Mouse (Mus musculus): ENCODE results near the gene Tnk2. TPM values are rescaled to one million over a fixed set of nuclear protein-coding genes. Genes with fewer than 3 reads are reported as not detected.
"Not testable (repeated sequence)": the region's sequence is repeated elsewhere in the genome, so short reads cannot be mapped to it uniquely, and the experiment has no call there.

The Tnk2 gene
- polyA plus RNA-seq, 1 experiment from 2014 or later: 17.1 TPM

GRCm38 (mm10) chr16:32638476-32638875 is 5.2 kb upstream of the Tnk2 start:
- no peaks in the 10 kb centered on the region for H3K9me3 ChIP-seq (ENCODE audit: control insufficient read depth, low read length)
- TF ChIP-seq EP300 (optimal IDR thresholded peaks at IDR 0.05) (no peak), CTCF (IDR thresholded peaks at IDR 0.05; ENCODE audit: low read depth) (peak; percentile 95)
- no peak overlapping the region for H3K9ac ChIP-seq (ENCODE audit: low read length)
- no peaks in the 10 kb centered on the region for H3K4me1 ChIP-seq (replicated peaks; ENCODE audit: control insufficient read depth, insufficient read depth)
- H3K4me2 ChIP-seq (replicated peaks; ENCODE audit: low read depth): no peak overlapping the region
- ATAC-seq (ENCODE audit: low FRiP score, low TSS enrichment) (peak; percentile 67), DNase-seq (ENCODE audit: low spot score) (peak; percentile 86)
- H3K4me3 ChIP-seq (ENCODE audit: low read depth, low read length): no peak overlapping the region
- H3K27ac ChIP-seq (replicated peaks): no peak overlapping the region
- H3K27me3 ChIP-seq (ENCODE audit: control insufficient read depth, insufficient read depth, low read length): no peaks in the 10 kb centered on the region
- no peaks in the 10 kb centered on the region for H3K36me3 ChIP-seq (ENCODE audit: control insufficient read depth, insufficient read depth, low read length)
- WGBS: 8% methylated on average over 8 of the region's 8 CpGs

GRCm38 (mm10) chr16:32640096-32640495 is 3.6 kb upstream of the Tnk2 start:
- H3K4me1 ChIP-seq (replicated peaks; ENCODE audit: control insufficient read depth, insufficient read depth): 0 out of 2 replicates have a peak, but pooled peaks cover 2% of the 10 kb centered on the region
- H3K4me3 ChIP-seq (ENCODE audit: low read depth, low read length): no peak overlapping the region
- no peaks in the 10 kb centered on the region for H3K27me3 ChIP-seq (ENCODE audit: control insufficient read depth, insufficient read depth, low read length)
- TF ChIP-seq CTCF (IDR thresholded peaks at IDR 0.05; ENCODE audit: low read depth): no peak
- no peak for TF ChIP-seq EP300 (optimal IDR thresholded peaks at IDR 0.05)
- H3K36me3 ChIP-seq (ENCODE audit: control insufficient read depth, insufficient read depth, low read length): no peaks in the 10 kb centered on the region
- no peak overlapping the region for H3K27ac ChIP-seq (replicated peaks)
- H3K9ac ChIP-seq (ENCODE audit: low read length): no peak overlapping the region
- H3K4me2 ChIP-seq (replicated peaks; ENCODE audit: low read depth): no peak overlapping the region
- H3K9me3 ChIP-seq (ENCODE audit: control insufficient read depth, low read length): no peaks in the 10 kb centered on the region
- ATAC-seq (ENCODE audit: low FRiP score, low TSS enrichment): no peak
- 31% methylated on average over 5 of the region's 5 CpGs for WGBS
- no peak for DNase-seq (ENCODE audit: low spot score)

GRCm38 (mm10) chr16:32640683-32641082 is 3.0 kb upstream of the Tnk2 start:
- not testable (repeated sequence) for ATAC-seq (ENCODE audit: low FRiP score, low TSS enrichment); H3K4me1 ChIP-seq (replicated peaks; ENCODE audit: control insufficient read depth, insufficient read depth); H3K4me3 ChIP-seq (ENCODE audit: low read depth, low read length); H3K27me3 ChIP-seq (ENCODE audit: control insufficient read depth, insufficient read depth, low read length); H3K9ac ChIP-seq (ENCODE audit: low read length); DNase-seq (ENCODE audit: low spot score); H3K27ac ChIP-seq (replicated peaks); H3K9me3 ChIP-seq (ENCODE audit: control insufficient read depth, low read length); H3K4me2 ChIP-seq (replicated peaks; ENCODE audit: low read depth); H3K36me3 ChIP-seq (ENCODE audit: control insufficient read depth, insufficient read depth, low read length)
- 69% methylated on average over 2 of the region's 2 CpGs for WGBS

GRCm38 (mm10) chr16:32641440-32642219 is 2.0 kb upstream of the Tnk2 start:
- no peak overlapping the region for H3K4me2 ChIP-seq (replicated peaks; ENCODE audit: low read depth)
- no peak overlapping the region for H3K4me3 ChIP-seq (ENCODE audit: low read depth, low read length)
- H3K36me3 ChIP-seq (ENCODE audit: control insufficient read depth, insufficient read depth, low read length): no peaks in the 10 kb centered on the region
- no peak for ATAC-seq (ENCODE audit: low FRiP score, low TSS enrichment)
- no peaks in the 10 kb centered on the region for H3K9me3 ChIP-seq (ENCODE audit: control insufficient read depth, low read length)
- 54% methylated on average over 18 of the region's 20 CpGs for WGBS
- TF ChIP-seq CTCF (IDR thresholded peaks at IDR 0.05; ENCODE audit: low read depth) (no peak), EP300 (optimal IDR thresholded peaks at IDR 0.05) (no peak)
- H3K9ac ChIP-seq (ENCODE audit: low read length): no peak overlapping the region
- no peak overlapping the region for H3K27ac ChIP-seq (replicated peaks)
- DNase-seq (ENCODE audit: low spot score): no peak
- H3K4me1 ChIP-seq (replicated peaks; ENCODE audit: control insufficient read depth, insufficient read depth): peaks cover 11% of the 10 kb centered on the region; the same call in 1 of the 2 replicates
- H3K27me3 ChIP-seq (ENCODE audit: control insufficient read depth, insufficient read depth, low read length): no peaks in the 10 kb centered on the region

GRCm38 (mm10) chr16:32642280-32642679 is 1.4 kb upstream of the Tnk2 start:
- H3K27me3 ChIP-seq (ENCODE audit: control insufficient read depth, insufficient read depth, low read length): no peaks in the 10 kb centered on the region
- H3K9ac ChIP-seq (ENCODE audit: low read length): no peak overlapping the region
- H3K4me3 ChIP-seq (ENCODE audit: low read depth, low read length): no peak overlapping the region
- no peaks in the 10 kb centered on the region for H3K36me3 ChIP-seq (ENCODE audit: control insufficient read depth, insufficient read depth, low read length)
- TF ChIP-seq CTCF (IDR thresholded peaks at IDR 0.05; ENCODE audit: low read depth): no peak
- TF ChIP-seq EP300 (optimal IDR thresholded peaks at IDR 0.05): no peak
- peaks cover 11% of the 10 kb centered on the region; the same call in 1 of the 2 replicates for H3K4me1 ChIP-seq (replicated peaks; ENCODE audit: control insufficient read depth, insufficient read depth)
- no peak for ATAC-seq (ENCODE audit: low FRiP score, low TSS enrichment)
- 56% methylated on average over 13 of the region's 13 CpGs for WGBS
- no peak overlapping the region for H3K27ac ChIP-seq (replicated peaks)
- H3K4me2 ChIP-seq (replicated peaks; ENCODE audit: low read depth): no peak overlapping the region
- no peak for DNase-seq (ENCODE audit: low spot score)
- no peaks in the 10 kb centered on the region for H3K9me3 ChIP-seq (ENCODE audit: control insufficient read depth, low read length)

GRCm38 (mm10) chr16:32644069-32644800 is 561 bp downstream of the Tnk2 start:
- Histone ChIP-seq H3K4me3 (ENCODE audit: low read depth, low read length) (peak overlapping the region; percentile 92), H3K9me3 (ENCODE audit: control insufficient read depth, low read length) (no peaks in the 10 kb centered on the region), H3K9ac (ENCODE audit: low read length) (peak overlapping the region; percentile 91), H3K27ac (replicated peaks) (peak overlapping the region; percentile 91), H3K36me3 (ENCODE audit: control insufficient read depth, insufficient read depth, low read length) (no peaks in the 10 kb centered on the region), H3K4me1 (replicated peaks; ENCODE audit: control insufficient read depth, insufficient read depth) (peaks cover 11% of the 10 kb centered on the region; the same call in 1 of the 2 replicates), H3K27me3 (ENCODE audit: control insufficient read depth, insufficient read depth, low read length) (no peaks in the 10 kb centered on the region), H3K4me2 (replicated peaks; ENCODE audit: low read depth) (peak overlapping the region; percentile 91)
- WGBS: under 1% methylated on average over 53 of the region's 82 CpGs
- peak; percentile 60 for ATAC-seq (ENCODE audit: low FRiP score, low TSS enrichment)
- TF ChIP-seq CTCF (IDR thresholded peaks at IDR 0.05; ENCODE audit: low read depth) (no peak), EP300 (optimal IDR thresholded peaks at IDR 0.05) (no peak)
- DNase-seq (ENCODE audit: low spot score): peak; percentile 68

Measured in stomach, postnatal 0 days (tissue).